Mouse (Mus musculus): ENCODE data around the gene Tgfbr1.
A peak's percentile ranks its signal among the peaks of the same experiment; 100 is the strongest.

The Tgfbr1 gene

DNA sequence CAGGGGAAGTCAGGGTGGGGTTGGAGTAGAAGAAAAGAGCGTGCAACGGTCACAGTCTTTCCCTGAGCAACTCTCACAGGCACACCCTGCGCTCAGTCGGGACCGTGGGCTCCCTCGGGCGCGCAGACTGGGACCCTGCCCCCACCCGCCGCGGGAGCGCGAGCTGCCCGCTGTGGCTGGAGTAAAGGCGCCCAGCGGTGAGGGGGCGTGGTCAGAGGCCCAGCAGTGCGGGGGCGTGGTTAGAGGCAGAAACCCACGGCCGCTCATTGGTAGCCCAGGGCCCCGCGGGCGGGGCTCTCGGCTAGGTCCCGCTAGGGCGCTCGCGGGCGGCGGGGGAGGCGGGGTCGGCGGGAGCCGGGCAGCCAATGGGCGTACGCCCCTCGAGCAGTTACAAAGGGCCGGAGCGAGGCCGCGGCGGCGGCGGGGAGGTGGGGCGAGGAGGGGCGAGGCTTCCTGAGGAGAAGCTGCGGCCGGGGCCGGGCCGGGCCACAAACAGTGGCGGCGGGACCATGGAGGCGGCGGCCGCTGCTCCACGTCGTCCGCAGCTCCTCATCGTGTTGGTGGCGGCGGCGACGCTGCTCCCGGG is at the start of gene Tgfbr1:
TSS of gene Tgfbr1 (plus strand) at position 420 of the 586 bp plus-strand sequence.
- peak; percentile 96 for DNase-seq (ENCODE audit: low read depth, low spot score)

DNA sequence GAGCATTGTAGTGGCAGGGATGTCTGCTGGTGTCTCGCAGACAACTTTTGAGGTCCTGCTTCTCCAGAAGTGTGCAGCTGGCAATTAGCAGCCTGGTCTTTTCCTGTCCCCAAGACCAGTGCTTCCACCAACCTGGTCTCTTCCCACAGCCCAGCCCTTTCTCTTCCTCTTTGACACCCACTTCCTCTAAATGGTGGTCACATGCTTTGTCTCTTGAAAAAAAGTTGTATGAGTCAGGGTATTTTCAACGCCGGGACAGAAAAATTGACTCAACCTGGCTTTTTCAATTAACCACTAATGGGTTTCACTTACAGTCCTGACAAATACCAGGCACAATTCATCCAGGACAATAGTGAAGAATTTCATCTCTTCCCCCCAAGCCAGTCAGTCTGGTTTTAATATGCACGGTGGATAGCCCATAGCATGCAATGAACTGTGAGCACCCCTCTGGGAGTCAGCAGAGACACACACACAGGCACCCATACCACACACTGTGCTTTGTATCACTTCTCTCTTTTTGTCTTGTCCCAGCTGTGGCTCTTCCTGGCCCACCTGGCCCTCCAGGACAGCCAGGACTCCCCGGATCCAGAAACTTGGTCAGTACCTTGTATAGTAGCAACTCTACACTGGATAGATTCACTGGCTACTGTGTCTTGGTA is 49.6 kb upstream of the Tgfbr1 start:
- no peak for DNase-seq (ENCODE audit: low read depth, low spot score)

DNA sequence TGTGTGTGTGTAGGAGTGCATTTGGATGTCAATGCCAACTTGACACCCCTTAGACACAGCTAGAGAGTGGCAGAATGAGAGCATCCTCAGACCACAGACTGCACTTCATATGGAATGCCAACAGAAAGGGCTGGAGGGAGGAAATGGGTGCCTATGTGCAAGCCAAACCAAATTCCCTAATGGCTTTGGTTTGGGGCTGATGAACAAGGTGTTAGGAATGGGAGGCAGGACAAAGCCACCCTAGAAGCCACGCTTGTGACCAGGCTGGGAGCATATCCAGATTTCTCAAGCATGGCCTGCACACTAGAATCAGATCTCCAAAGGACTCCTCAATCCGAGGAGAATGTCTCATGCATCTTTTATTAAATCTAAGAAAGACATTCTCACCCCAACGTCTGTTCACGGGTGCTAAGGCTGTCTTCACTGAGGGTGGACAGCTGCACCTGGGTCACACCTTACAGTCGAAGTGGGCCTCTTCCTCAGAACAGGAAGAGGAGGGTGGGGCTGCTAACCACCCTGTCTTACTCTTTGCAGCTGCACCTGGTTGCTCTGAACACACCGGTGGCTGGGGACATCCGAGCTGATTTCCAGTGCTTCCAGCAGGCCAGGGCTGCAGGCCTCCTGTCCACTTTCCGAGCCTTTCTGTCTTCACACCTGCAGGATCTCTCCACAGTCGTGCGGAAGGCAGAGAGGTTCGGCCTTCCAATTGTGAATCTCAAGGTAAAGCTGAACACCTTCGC is 43.0 kb upstream of the Tgfbr1 start:
- no peak for DNase-seq (ENCODE audit: low read depth, low spot score)

DNA sequence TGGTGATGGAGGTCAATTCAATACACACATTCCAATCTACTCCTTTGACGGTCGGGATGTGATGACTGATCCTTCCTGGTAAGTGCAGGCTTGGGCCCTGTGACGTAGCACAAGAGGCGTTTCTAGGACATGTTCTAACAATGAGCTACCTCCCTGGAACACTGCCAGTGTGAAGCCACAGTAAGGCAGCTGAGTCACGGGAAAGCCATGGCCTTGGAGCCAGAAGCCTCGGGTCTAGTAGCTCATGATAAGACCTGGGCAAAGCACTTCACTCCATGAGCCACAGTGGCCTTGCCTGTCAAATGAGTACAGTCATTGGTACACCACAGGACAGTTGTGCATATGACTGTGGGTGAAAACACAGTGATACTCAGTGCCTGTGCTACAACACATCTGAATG is 42.2 kb upstream of the Tgfbr1 start:
- DNase-seq (ENCODE audit: low read depth, low spot score) = no peak

DNA sequence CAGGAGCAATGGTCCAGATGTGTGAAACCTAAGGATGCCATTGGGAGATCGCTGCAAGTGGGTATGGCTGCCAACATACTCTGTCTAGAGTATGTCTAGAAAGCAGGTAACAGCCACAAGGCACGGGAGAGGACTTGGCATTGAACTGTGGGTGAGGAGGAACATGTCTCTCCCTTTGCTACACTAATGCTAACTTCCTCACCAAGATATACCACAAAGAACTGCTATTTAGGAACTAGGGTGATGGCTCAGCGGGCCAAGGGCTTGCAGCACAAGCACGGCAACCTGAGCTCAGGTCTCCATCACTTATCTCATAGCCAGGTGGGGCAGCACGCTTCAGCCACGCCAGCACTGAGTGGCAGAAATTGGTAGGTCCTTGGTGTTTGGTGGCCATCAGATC is 41.6 kb upstream of the Tgfbr1 start:
- DNase-seq (ENCODE audit: low read depth, low spot score) = no peak

DNA sequence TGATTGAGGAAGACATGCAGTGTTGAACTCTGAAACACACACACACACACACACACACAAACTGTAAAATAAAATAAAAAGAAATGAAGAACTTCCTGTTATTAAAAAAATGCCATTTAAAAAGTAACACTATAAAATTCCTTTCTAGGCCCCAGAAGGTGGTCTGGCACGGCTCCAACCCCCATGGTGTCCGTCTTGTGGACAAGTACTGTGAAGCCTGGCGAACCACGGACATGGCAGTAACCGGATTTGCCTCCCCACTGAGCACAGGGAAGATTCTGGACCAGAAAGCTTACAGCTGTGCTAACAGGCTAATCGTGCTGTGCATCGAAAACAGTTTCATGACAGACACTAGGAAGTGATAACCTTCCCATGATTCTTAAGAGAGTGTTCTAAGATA is 41.1 kb upstream of the Tgfbr1 start:
- DNase-seq (ENCODE audit: low read depth, low spot score) = no peak

DNA sequence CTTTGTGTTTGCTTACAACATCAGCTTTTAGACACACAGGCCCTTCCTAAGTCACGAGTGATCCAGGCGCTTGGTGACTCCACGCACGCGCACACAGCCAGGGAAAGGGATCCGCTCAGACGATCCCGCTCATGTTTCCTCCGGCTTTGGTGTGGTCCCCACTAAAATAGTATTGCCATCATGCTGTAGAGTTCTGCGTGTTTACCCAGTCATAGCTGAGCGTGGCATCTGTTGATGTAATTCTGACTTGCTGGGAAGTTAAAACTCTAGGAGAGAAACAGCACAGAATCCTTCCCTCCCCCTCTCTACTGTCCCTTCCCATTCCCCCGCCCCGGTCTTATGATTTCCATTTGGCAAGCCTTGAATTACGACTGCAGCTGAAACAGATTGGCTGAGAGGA is 40.3 kb upstream of the Tgfbr1 start:
- no peak for DNase-seq (ENCODE audit: low read depth, low spot score)

DNA sequence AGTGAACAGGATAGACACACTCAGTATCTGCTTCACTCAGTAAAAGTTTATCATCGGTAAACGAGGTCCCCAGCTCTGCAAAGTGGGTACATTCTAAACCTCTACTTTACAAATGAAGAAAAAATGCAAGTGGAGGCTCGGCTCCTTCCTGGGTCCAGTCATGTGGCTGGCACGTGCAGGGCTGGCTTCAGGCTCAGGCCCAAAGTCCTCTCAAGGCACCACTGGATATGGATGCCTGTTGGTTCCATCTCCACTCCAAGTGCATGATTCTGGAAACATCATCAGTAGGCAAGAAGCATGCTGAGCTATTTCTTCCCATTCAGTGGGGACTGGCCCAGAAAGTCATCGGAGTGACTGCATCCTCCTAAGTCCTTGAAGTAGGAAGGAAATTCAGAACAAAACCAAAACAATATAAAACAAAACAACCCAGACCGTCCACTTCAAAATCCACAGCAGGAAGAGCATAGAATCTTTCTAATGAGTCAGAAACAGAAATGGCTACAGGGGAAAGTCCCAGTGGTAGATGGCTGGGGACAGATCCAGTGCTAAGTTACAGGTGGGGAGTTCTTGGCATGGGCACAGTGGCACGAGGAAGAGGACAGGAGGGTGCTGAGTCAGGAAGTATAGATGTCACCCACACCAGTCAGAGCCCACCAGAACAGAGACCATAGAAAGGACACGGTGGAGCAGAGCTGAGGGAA is 39.2 kb upstream of the Tgfbr1 start:
- no peak for DNase-seq (ENCODE audit: low read depth, low spot score)

DNA sequence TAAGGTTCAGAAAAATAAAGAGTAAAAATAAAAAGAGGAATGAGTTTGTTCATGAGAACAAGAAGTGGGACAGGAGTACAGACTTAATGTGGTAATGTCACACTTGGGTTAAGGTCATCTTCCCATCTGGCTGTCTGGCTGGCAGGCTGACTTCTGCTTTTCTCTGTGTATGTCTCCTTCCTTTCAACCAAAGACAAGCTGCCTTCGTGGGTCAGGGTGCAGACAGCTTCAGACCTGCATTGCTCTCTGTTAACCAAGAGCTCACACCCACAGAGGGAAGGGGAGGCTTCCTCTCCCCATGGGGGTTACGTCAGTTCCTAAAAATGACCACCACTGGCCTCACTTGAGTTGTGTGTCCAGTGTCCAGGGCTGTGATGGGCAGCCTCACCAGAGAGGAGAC is 37.6 kb upstream of the Tgfbr1 start:
- no peak for DNase-seq (ENCODE audit: low read depth, low spot score)

DNA sequence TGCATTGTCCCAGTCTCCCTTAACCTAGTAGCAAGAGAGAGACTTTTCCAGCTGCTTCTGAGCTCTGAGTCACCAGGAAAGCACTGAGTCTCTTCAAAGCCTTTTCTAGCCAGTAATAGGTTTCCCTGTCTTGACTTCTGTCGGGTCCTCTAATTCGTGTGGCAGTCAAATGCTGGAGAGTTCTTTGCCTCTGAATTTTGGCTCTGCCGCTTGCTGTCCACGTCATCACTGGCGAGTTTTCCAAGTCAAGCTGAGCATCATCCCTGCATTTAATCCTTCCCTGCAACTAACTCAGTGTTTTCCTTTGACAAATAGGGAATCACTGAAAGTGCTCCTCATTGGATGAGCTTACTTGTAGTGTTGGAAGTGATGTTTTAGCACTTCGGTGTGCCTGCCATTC is 36.6 kb upstream of the Tgfbr1 start:
- DNase-seq (ENCODE audit: low read depth, low spot score) = no peak

DNA sequence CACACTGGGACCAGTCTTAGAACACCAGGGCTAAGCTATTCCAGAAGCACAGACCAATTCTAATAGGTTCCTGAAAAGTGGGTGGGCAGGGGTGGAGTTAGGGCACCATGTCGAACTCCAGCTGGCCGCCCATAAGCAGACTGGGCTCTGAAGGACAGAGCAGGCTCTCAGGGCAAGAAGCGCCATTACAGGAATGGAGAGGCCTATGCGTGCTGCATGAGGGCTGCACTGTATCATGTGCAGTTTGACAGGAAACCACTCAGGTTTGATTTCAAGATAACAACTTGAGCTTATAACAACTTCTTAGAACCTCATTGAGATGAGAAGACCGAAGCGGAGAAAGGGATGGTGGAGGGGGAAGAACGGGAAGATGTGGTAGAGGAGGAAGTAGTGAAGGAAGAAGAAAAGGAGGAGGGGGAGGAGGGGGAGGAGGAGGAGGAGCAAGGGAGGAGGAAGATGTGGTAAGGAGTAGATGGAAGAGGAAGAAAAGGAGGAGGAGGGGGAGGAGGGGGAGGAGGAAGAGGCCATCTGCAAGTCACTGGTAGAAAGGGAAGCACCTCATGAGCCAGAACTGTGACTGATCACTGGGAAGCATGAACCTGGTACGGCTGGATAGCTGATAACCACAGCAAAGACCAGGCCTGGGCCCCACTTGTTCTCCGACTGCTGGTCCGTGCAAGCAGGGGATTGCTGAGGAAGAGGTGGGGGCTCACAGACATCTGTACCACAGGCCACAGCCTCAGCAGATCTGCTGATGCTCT is 33.3 kb upstream of the Tgfbr1 start:
- DNase-seq (ENCODE audit: low read depth, low spot score) = no peak

DNA sequence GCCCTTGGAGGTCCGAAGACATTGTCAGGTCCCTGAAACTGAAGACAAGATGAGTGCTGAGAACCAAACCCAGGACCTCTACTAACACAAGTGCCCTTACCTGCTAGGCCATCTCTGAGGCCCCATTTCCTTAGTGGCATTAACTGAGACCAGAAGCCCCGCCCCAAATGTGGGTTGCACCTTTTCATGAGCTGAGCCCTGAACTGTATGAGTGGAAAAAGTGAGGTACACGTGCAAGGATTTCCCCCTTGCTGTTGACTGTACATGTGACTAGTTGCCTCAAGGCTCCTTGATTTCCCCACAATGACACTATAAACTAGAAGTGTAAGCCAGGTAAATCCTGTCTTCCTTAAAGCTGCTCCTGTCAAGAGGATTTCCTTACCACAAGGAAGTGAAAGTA is 30.7 kb upstream of the Tgfbr1 start:
- no peak for DNase-seq (ENCODE audit: low read depth, low spot score)

DNA sequence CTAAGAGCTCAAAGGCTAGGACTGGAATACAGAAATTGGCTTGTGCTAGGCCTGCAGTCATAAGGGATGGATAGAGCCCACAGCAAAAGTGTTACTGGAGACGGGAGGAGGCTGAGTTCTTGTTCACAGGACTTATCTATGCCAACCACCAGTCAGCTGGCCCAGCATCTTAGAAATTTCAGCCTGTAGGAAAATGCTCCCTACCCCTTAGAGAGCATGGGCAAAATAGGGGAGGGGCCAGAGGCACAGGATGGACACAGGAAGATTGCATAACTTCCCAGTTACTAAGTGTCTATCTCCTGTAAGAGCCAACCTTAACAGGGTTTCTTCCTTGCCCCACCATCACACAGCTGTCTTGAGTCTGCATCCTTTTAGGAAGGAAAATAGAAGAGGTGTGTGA is 28.8 kb upstream of the Tgfbr1 start:
- no peak for DNase-seq (ENCODE audit: low read depth, low spot score)

DNA sequence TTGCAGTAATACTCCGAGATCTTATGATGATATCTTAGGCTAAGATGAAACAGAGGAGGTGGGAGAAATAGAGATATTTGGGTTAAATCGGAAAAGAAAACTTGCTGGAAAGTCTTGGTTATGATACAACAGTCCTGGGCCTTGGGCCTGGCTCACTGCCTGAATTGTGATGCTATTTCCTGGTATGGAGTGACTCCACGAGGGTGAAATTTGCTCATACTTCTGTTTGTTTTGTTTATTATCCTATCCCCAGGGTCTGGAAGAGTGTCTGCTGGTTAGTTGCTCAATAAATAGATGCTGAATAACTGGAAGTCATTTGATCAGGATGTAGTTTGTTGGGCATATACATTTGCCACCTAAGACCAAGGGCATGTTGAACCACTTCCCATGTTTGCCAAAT is 25.2 kb upstream of the Tgfbr1 start:
- no peak for DNase-seq (ENCODE audit: low read depth, low spot score)

DNA sequence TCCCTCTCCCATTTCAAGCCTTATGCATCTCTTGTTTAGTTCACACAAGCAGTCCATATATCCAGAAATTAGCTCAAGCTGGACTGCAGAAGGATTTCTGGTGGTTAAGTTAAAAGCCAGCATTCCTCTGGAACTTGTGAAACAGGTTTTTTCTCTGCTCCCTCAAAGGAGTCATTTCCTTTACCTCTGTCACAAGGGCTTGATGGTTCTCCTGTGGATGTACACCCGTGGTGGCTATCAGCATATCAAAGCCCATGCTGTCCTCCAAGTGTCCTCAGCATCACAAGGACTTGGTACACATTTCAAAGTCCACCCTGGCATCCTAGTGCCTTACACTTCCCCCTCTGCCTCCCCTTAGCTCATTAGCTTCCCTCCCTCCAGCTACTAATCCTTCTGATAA is 23.7 kb upstream of the Tgfbr1 start:
- DNase-seq (ENCODE audit: low read depth, low spot score) = no peak

DNA sequence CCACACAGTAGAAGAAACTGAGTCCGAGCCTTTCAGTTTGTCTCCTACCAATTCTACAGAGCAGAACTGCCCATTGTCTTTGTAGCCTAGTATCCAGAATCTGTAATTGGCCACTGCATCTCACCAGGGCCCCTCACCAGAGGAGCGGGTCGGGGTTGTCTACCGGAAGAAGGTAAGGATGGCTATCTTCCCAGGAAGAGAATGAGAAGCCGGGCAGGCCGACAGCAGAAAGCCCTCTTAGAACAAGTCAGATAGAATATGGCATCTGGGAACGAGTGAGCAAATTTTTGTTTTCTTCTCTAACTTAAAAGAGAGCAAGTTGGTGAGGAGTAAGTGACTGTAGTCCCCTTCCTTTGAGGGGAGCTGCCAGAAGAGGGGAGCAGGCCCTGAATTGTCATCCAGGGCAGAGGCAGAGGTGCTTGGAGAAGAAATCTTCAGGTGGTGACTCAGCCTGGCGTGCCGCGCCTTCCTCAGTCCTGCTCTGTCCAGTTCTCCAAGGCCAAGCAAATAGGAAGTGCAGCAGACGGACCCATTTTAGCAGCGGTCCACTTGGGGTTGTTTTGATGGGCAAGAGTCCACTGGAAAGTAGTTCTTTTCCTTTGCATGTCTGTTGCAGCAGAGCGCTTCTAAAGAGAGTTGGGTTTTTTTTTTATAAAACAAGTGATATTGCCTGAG is 22.5 kb upstream of the Tgfbr1 start:
- no peak for DNase-seq (ENCODE audit: low read depth, low spot score)

DNA sequence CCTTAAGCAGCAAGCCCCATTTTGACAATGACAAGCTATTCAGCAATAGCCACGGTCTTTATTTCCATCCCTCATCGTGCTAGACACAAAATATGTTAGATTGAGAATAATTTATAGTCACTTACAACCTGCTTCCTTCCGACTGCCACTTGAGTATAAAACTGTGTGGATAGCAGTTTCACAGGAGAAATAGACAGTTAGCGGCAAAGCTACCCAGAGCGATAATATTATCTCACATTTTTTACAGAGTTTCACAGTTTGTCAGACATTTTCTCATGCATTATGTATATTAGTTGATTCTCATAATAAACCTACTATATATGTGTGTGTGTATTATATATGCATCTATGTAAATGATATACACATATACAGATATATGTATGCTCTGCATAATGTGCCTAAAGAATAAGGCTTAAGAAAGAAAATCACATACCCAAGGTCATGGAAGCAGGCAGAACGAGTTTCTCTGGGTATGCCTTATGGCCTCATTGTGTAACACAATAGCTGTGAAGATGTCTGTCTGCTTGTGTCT is 20.1 kb upstream of the Tgfbr1 start:
- DNase-seq (ENCODE audit: low read depth, low spot score) = no peak

DNA sequence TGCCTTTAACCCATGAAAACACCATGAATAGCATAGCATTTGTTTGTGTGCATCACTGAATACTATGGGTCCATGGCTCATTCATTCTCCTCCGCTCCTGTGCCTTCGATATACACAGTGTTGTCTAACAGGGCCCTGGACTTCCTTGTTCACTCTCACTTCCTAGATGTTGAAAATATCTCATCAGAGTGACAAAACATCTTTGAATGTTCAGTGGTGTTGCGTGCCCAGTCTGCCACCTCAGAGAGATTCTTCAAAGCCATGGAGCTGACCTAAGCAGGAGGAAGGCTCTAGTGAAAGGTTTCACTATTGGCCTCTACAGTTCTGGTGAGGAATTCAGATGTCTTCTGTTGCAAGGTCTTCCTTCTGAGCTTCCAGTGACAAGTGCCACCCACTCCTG is 19.5 kb upstream of the Tgfbr1 start:
- no peak for DNase-seq (ENCODE audit: low read depth, low spot score)

DNA sequence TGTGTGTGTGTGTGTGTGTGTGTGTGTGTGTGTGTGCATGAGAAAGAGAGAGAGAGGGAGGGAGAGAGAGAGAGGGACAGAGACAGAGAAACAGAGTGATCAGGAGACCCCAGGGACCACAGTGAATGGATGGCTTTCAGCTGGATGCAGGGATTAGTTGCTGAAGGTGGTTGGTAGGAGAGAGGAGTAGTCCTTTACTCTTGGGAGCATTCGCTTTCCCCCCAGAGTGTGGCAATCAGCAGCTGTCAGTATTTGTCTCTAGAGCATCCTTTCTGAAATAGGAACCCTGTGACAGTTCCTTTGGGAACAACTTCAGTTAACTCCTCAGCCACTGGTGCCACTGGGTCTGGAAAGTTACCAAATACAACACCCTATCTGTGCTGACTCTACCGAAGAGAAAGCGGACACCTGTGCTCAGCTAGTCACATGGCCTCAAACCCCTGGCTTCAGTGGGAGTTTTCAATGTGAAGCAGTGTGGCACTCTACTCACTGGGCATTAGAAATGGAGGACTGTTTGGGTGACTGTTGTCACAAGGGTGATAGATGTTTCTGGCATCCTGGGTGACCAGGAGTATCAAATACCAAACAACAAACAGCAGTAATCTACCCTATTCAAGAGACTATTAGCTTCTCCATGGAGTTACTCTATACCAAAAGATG is 16.0 kb upstream of the Tgfbr1 start:
- no peak for DNase-seq (ENCODE audit: low read depth, low spot score)

DNA sequence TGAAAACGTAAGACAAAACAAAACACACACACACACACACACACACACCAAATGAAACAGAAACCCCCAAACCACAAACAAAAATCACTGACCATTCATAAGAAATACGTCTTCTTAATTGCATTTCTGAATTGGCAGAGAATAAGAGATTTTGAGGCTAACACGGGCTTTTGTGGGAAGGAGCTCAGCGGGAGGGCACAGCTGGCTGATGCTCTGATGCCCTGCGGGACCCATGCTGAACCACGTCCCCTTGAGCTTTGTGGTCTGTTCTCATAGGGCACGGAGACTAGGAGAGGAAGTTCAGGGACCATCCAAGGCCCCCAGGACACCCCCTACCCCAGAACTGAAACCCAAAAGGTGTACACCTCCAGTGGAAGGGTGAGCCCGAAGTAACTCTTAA is 10.4 kb upstream of the Tgfbr1 start:
- no peak for DNase-seq (ENCODE audit: low read depth, low spot score)
